Mouse (Mus musculus): ENCODE data around the gene Cpne2. TPM values are rescaled to one million over a fixed set of nuclear protein-coding genes. Genes with fewer than 3 reads are reported as not detected.
A peak's percentile ranks its signal among the peaks of the same experiment; 100 is the strongest.

Gene Cpne2
- 10 to 100 TPM; 56.9 to 67.4 TPM for total RNA-seq (2021)

DNA sequence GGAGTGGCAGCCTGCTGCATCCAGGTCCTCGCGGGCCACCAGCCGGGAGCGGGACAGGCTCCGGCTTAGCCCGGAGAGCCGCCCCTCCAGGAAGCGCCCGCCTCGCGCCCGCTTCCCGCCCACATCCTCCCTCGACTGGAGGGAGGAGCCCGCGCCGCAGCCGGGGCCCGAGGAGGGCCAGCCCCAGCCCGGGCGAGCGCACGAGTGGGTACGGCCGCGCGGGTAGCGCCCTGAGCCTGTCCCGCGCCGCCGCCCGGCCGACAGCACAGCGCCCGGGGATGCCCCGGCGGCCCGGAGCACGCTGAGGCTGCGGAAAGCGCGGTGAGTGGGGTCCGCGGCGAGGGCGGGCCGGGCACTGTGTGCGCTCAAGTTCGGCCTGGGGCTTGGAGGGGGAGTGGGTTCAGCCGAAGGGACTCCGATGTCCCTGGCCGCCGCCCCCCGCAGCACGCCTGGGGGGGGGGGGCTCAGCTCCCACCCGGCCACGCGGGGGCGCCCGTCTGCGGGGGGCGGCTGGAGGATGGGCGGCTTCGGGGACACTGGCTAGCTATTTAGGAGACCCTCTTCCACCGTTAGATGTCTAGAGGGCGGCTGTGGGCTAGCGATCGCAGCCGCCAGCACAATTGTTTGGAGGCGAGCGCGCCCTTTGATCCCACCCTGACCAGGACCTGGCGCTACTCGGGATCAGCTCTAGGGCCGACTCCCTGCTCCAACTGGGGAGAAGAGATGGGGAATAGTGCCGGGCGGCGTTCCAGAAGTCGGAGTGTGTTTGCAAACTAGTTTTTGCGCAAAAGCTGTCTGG is at the start of gene Cpne2:
Gene Cpne2 (plus strand): TSS at position 118 of the 799 bp plus-strand sequence.
- intact Hi-C loops (cut with DNase I), result loop anchor here (5.0 kb wide), 2 partner anchors 39 to 169 kb away; no protein-coding TSS in a partner anchor
- DNase-seq, result peak; percentile 40

DNA sequence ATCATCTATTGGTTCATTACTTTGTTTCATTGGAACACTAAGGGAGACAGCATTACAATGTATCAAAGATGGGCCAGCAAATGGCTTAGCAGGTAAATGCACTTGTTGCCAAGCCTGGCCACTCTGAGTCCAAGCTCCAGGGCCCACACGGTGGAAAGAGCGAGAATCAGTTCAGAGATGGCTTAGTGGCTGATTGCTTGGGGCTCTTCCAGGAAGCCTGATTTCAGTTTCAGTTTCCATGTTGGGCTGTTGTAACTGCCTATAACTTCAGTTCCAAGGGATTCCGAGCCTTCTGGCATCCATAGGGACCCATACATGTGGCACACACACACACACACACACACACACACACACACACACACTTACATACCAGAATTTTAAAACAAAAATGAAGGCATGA is 47.5 kb upstream of the Cpne2 start:
- no peak for DNase-seq
- intact Hi-C loops (cut with DNase I), result no loop called here

DNA sequence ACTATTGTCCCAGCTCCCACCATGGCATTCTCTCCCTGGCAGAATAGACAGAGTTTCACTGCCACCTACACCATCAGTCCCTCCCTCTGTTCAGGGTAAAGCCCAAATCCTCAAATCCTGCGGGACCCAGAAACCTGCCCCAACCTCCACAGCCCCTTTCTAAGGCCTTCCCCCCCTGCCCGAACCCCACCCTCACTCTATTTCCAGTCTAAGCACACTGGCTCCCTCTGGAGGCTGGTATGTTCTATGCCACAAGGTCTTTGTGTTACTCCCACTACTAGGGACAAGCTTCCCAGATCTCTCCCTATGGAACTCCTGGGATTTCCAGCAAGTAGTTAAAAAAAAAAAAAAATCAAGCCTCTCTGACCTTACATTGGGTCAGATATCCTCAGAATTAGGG is 46.9 kb upstream of the Cpne2 start:
- peak; percentile 54 for DNase-seq

DNA sequence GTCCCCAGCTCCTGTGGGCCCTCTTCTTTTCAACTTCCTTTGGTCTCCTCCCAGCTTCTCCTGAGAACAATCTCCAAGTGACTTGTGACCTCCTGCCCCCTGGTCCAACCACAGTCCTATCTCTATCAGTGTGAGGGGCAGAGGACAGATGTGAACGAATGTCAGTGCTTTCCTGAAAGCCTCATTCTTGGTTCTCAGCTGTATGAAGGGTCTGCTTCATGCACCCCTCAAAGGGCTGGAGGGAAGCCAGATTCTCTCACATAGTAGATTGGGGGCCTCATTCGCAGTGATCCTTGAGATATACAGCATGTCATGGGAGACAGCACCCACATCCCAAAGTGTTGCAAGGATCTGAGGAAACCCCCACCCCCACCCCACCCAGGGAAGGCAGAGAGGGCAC is 44.8 kb upstream of the Cpne2 start:
- no peak for DNase-seq
- intact Hi-C loops (cut with DNase I), result no loop called here

More for the DNA sequence above, 46.9 kb upstream of the Cpne2 start:
- intact Hi-C loops (cut with DNase I), result no loop called here

DNA sequence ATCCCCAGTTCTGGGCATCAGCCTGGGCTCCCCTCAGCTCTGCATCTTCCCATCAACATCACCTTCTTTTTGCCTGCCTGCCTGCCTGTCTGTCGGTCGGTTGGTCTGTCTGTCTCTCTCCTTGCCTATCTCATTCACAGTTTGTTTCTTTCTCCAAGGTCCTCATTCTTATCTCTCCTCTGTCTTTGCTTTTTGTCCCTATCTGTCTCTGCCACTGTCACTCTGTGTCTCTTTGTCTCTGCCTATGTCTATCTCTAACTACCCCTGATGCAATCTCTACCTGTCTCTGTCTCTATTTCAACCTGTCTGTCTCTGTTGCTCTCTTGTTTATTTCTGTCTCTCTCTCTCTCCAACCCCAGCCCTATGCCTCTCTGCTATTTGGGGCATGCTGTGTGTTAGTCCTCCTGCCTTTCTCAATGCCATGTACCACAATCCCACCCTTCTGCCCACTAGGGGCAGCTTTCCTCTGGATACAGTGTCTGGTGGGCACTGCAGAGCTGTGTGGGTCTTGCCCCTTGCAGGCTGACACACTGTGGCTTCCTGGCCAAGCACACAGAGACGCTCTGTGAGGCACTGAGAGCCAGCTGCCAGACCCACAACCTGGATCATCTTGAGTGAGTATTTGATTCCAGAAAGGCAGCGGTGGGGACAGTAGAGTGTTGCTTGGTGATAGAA is 42.8 kb upstream of the Cpne2 start:
- no peak for DNase-seq
- intact Hi-C loops (cut with DNase I), result loop anchor here (5.0 kb wide), 1 partner anchor 148 kb away; no protein-coding TSS in a partner anchor

DNA sequence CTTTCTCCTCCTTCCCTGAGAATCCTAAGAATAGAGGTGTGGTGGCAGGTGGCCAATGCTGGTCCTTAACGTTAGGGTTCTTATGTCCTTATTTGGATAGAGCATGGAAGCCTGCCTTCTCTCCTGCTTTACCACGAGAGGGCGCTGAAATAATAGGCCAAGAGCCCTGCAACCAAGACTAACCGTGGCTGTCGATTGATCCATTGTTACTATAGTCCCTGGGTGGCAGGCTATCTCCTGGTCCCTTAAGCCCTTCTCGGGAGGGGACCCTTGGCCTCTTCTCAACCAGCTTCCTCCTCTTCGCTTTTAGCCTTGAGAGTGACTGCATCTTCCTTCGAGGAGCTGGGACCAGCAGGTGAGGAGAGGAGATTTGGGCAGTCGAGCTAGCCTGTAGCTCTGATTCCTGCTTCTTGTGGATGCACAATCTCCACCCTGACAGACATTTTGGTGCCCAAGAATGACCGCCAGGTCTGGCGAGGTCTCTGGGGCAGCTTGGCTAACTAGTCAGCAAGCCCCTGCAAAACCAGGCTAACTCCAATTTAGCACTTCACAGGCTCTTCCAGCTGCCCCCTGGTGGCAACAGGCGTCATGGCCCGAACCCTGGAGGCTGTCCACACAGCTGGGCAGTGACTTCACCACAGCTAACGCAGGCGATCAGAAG is 40.6 kb upstream of the Cpne2 start:
- intact Hi-C loops (cut with DNase I), result loop anchor here (5.0 kb wide), 1 partner anchor 150 kb away; no protein-coding TSS in a partner anchor
- DNase-seq, result peak; percentile 79

DNA sequence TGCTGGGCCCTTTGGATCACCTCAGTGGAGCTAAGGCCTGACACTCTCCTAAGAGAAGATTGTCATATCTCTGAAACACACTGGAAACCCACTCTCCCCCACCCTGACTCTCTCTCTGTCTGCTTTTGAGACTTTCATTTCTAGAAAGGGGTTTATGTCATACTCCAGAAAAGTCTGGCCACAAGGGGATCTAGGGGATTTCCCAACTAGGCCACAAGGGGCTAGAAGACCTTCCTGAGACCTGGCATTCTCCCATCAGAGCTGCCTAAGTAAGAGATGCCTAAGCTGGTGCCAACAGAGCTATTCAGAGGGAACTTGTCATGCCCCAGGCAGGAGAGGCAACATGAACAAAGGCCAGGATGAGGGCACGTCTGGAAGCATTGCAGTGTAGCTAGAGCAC is 39.5 kb upstream of the Cpne2 start:
- no peak for DNase-seq
- intact Hi-C loops (cut with DNase I), result loop anchor here (5.0 kb wide), 1 partner anchor 151 kb away; no protein-coding TSS in a partner anchor

DNA sequence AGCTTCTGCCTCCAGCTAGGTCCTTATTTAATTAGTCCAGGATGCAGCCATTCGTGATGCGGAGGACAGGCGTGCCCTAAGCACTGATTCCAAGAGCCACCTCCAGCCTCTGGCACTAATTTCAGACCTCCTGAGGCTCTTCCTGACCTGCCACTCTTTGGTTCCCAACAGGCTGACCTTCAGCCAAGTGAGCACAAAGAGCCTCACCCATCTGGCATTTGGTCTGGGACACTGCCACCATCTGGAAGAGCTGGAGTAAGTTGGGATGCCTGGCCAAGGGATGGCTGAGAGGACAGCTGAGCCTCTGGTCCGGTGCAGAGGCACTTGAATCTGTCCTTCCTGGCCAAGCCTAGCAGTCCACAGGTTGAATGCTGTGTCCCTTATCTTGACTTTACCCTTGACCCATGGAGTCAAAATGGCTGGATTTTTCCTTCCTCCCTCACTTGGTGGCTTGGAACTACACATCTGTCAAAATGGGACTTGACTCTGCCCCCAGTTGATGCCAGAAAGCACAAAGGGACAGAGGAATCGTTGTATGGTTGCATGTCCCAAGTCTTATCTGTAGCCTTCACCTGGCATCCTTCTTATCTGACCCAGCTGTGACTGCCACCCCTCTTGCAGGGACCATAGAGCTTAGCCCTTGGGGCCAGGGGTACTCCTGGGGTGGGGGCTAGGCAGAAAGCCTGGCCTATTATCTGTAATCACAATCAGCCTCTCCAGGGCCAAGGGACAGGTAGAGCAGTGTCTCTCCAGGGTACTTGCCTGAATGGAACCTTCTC is 17.2 kb upstream of the Cpne2 start:
- intact Hi-C loops (cut with DNase I), result no loop called here
- peak; percentile 86 for DNase-seq

DNA sequence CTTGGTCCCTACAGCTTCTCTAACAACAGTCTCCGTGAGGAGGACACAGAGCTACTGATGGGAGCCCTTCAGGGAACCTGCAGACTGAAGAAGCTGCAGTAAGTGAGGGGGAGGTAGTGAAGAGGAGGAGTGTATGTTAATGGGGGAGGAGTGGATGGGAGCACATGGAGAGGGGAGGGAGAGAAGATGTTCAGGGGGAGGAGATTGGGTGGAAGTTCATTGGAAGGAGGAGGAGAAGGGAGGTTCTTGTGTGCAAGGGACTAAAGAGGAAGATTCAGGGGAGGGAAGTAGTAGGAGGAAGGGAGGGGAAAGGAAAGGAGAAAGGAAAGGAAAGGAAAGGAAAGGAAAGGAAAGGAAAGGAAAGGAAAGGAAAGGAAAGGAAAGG is 16.6 kb upstream of the Cpne2 start:
- no peak for DNase-seq
- intact Hi-C loops (cut with DNase I), result no loop called here

DNA sequence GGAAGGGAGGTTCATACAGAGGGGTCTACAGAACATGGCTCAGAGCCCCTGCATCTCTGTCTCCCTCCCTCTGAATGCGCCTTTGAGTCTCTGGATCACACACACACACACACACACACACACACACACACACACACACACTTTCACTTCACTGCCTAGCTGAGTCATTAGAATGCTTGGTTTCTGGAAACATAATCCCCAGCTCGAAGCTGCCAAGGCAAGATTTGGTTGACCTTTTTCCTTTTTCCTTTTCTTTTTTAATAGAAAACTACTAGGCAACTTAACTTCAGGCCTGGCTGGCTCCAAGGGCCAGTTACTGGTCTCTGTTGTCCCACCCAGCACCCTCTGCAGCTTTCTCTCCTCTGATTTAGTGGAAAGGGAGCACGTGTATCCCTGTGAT is 16.0 kb upstream of the Cpne2 start:
- no peak for DNase-seq
- intact Hi-C loops (cut with DNase I), result no loop called here

DNA sequence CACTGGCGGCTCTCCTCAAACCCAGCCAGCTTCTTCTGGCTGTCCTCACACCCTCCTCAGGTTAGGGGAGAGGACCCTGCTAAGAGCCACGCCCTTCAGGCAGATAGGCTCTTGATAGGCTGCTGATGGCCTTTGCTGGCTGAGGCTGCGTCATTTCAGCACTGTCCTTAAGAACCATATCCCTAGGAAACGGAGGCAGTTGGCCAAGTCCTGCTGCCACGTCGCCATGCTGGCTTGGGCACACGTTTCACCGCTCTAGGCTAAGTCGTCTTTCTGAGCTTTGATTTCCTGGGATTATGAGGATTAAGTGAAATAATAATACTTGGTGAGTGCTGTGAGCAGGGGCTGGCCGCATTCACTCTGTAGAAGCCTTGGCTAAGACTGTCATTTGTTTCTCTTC is 14.5 kb upstream of the Cpne2 start:
- DNase-seq, result no peak
- intact Hi-C loops (cut with DNase I), result no loop called here

DNA sequence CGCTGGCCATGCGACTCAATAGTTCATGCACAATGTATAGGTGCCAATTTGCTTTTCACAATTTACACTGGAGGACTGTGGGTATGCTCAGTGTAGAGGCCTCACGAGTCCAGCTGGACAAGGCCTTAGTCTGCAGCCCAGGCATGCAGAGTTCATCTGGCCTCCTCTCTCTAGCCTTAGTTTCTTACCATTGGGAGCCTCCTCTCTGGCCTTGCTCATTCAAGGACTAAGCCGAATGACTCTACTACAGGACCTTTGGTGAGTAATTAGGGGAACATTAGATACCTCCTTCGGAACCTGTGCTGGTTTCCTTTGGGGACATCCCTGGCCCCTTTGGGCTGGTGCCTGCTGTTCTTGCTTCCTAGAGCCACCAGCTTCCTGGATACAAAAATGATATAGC is 13.8 kb upstream of the Cpne2 start:
- intact Hi-C loops (cut with DNase I), result no loop called here
- no peak for DNase-seq

DNA sequence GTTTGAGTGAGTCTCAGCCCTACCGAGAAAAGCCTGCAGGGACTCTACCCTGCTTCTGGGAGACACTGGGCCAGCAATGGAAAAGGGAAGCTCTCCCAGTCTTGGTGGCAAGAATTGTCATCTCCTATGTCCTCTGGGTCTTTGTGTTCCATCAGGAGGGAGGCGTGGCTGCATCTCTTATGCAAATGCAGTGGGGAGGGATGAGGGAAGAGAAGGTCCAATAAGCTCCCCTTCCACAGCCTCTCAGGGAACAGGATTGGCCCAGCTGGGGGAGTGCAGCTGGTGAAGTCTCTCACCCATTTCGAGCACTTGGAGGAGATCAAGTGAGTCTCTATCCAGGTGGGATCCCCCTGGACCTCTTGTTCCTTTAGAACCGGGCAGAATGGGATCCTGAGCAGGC is 11.3 kb upstream of the Cpne2 start:
- intact Hi-C loops (cut with DNase I), result no loop called here
- DNase-seq, result no peak

DNA sequence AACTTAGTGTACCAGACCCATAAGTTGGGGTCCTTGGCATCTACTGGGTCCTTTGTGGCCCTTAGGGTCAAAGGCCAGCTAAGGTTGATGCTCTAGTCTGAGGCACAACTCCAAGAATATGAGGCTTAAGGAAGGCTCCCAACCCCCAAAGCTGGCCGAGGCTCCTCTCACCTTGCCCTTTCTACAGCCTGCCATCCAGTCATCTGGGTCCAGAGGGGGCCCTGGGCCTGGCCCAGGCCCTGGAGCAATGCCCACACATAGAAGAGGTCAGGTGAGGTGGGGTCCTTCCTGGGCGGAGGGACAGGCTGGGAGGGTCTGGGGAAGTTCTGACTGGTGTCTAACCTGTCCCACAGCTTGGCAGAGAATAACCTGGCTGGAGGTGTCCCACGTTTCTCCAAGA is 10.3 kb upstream of the Cpne2 start:
- intact Hi-C loops (cut with DNase I), result no loop called here
- DNase-seq, result no peak

DNA sequence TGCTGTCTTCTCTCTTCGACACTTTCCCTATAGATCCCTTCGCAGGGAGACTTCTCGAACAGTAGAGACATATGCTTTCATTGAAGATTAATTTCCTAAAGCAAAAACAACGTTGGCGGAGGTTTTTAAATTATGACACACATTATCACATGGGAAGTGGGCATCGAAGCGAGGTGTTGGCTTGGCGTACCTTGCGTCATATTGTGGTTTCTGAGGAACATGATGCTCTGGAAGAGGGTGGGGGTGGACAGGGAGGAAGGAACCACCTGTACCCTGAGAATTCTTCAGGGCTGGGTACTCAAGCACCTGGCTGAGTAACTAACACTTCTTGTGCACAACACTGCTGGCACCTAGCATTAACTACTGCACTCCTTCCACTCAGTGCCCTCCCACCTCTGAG is 8.2 kb upstream of the Cpne2 start:
- no peak for DNase-seq
- intact Hi-C loops (cut with DNase I), result no loop called here

DNA sequence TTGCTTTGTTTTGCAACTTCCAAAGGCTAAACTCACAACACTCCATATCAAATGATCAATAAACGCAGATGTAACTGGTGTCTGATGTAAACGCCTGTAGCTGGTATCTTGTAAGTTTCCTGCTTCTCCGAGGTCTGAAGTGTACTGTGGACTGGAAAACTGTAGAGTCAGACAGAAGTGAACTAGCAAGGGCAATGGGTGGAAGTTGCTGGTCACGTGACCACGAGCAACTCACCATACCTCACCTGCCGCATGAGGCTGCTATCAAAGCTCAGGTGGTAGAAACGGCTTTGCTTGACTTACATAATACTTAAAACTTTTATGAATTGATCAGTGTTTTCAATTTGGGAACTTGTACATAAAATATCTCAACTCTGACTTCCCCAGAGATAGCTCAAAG is 5.6 kb upstream of the Cpne2 start:
- intact Hi-C loops (cut with DNase I), result no loop called here
- no peak for DNase-seq

DNA sequence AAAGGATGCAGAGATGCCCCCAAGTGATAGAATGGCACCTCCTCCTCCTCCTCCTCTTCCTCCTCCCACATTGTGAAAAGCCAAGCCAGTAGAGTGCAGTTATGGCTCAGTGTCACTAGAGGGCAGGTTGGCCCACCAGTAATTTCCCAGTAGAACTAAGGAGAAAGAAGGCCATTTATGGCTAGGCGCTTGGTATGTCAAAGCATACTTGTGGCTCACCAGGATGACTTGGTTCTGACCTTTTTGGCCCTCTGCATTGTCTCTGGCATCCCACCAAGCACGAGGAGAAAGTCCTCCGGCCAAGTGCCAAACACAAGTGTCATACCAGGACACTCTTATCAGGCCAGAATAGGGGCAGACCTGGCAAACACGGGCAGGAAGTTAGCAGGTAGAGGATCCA is 4.5 kb upstream of the Cpne2 start:
- intact Hi-C loops (cut with DNase I), result no loop called here
- peak; percentile 58 for DNase-seq

DNA sequence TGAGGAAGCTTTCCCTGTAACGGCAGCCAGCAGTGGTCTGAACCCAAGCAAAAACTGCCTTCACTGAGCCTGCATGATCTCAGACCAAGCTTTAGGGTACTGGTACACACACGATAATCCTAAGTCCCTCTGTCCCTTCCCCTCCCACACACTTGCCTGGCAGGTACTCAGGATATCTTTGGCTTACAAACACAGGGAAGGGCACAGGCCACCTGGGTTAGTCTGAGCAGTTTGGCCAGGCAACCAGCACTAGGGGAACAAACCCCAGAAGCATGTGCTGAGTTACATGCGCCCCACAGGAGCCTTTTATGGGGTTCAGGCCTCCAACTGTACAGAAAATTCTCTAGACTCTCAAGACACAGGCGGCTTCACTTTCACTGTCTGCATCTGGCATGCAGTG is 2.9 kb upstream of the Cpne2 start:
- intact Hi-C loops (cut with DNase I), result loop anchor here (5.0 kb wide), 2 partner anchors 42 to 172 kb away; no protein-coding TSS in a partner anchor
- no peak for DNase-seq

DNA sequence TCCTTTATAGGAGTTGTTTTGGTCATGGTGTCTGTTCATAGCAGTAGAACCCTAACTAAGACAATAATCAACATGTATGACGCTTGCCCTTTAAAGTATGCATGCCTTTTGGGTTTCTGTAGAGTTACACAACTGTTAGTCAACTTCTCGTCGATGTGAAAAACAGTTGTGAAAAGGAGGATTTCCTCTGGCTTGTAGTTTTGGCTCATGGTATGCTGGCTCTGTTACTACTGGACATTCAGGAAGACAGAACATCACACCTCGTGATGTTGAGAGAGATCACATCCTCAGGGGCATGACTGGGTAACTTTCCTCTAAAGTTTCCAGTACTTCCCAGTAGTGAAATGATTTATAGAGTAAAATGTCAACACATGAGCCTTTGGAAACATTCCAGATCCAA is 2.1 kb upstream of the Cpne2 start:
- no peak for DNase-seq
- intact Hi-C loops (cut with DNase I), result loop anchor here (5.0 kb wide), 2 partner anchors 42 to 172 kb away; no protein-coding TSS in a partner anchor

DNA sequence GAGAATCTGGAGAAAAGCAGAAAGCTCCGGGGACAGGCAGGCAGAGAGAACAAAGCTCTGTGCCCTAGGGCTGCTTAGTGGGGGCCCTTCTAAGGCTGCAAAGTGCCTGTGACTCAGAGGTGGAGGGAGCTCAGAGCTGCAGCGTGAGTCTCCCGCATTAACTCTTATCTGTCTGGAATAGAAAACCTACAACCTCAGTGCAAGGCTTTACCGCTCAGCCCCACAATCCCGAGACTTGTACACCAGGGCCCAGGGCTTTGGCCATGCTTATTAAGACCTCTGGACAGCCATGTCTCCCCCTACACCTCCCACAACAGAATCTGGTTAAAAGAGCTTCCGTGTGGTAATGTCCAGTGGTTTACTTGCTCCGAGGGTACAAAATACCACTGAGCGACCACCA is 790 bp upstream of the Cpne2 start:
- no peak for DNase-seq
- intact Hi-C loops (cut with DNase I), result loop anchor here (5.0 kb wide), 2 partner anchors 40 to 170 kb away; no protein-coding TSS in a partner anchor

DNA sequence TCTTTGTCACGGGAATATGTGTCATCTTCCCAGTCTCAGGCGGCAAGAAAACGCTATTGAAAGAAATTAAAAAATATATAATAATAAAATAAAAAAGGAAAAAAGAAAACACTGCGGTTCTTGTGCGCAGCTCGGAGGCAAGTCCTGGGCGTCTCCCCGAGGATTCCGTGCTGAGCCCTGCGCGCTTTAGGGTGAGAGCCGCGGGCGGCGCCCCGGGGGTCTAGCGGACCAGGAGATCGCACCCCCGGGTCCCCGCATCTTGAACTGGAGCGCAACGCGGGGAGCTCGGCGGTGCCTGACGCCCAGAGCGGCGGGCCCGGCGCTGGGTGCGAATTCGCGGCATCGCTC is 291 bp upstream of the Cpne2 start:
- DNase-seq, result no peak
- intact Hi-C loops (cut with DNase I), result loop anchor here (5.0 kb wide), 2 partner anchors 40 to 170 kb away; no protein-coding TSS in a partner anchor

All from left cerebral cortex, postnatal 4 days (tissue).